Mouse (Mus musculus) erythroblast, embryonic 14.5 days (primary cell): ENCODE data around the gene Snai1.

Experiments
- GATA1 ChIP-seq: IDR thresholded peaks from 2 replicates; pipeline ENCODE4 v1.6.1; 2012; ENCODE audit warnings: low read length, inconsistent platforms, mixed read lengths
- TAL1 ChIP-seq: IDR thresholded peaks from 3 replicates; pipeline ENCODE4 v1.6.1; 2012; ENCODE audit warnings: low read length, inconsistent platforms, mixed read lengths

DNA sequence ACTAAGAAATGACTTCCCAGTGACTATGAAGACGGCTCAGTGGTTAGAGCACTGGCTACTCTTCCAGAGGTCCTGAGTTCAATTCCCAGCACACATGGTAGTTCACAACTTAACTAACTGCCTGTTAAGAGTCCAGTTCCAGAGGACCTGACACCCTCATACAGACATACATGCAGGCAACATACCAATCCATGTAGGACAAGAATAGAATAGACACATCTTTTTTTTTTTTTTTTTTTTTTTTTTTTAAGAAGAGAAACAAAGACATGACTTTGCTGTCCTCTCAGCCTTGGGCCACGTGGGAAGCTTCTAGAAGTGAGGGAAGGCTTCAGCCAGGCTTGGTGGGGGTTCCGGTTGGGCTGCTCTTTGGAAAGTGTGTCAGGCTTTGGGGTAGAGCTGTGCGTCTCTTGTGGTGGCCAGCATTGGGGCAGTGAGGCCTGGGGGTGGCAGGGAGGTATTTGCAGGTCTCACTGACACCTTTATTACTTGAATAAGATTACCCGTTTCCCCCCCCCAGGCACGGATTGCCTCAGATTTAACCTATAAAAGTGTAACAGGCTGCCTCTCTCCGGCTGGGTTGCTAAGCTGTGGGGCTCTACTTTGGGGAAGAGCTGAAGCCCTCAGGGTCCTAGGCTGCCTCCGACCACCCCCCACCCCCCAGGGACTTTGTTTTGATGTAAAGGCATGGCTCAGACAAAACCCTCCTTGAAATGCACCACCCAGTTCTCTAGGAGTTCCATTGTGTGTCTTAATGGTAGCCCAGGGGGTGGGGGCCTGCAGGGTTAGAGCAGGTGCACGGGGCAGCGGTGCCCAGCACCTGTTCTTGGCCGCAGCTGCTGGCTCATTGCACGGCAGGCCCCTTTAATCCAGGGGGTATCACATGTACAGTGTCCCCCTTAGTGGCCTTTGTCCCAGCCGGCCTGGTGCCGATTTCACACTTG lies 1.8 kb downstream of the Snai1 start:
- no peak for TF ChIP-seq TAL1
- TF ChIP-seq GATA1, result no peak
